Mouse (Mus musculus): ENCODE measurements around the gene Vmn1r35.
"Not testable (repeated sequence)": the region's sequence is repeated elsewhere in the genome, so short reads cannot be mapped to it uniquely, and the experiment has no call there.

The Vmn1r35 gene

DNA sequence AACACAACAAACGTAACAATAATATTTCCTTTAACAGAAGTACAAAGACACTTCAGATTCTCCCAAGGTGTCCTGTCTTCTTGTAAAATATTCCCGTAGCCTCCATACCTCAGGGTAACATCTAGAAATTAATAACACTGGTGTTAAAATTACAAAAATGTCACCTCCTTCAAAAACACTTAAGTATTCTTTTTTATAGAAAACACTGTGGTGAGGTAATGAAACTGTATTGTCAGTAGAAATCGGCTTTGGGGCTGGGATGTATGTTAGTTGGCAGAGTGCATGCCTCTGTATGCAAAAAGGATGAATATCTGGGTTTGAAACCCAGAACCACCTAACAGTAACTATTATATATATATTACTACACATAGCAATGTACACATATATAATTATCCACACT, at the start of gene Vmn1r35:
Gene Vmn1r35, minus strand, starts transcription at position 101 of the 400 bp plus-strand sequence.
- DNase-seq (ENCODE audit: low spot score in 2 of 2): no peak

DNA sequence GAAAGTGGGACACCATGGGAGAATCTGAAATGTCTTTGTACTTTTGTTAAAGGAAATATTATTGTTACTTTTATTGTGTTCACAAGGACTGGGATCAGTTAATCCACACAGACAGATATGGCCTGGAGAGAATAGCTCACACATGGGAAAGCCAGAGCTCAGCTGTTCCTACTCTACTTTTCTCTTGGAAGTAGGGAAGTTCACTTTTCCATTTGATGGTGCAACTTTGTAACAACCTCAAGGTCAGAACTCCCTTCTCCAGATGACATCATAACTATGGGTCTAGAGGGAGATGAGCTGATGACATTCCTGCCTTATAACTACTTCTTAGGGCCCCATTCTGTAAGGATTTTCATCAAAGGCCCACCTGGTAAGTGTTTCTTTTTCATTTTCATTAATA, 43.4 kb upstream of the Vmn1r35 start, which contains the start of gene Vmn1r37:
Gene Vmn1r37, plus strand, starts transcription at position 301 of the 400 bp plus-strand sequence.
- not testable (repeated sequence) for DNase-seq (ENCODE audit: low spot score in 2 of 2)

DNA sequence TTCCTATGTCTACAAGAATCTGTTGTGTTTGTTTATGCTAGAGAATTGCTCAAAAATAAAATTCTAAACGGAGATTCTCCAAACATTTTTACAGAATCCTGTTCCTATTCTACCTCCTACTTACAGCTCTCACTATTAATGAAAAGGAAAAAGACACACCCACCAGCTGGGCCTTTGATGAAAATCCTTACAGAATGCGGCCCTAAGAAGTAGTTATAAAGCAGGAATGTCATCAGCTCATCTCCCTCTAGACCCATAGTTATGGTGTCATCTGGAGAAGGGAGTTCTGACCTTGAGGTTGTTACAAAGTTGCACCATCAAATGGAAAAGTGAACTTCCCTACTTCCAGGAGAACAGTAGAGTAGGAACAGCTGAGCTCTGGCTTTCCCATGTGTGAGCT, 33.4 kb upstream of the Vmn1r35 start, which contains the start of gene Vmn1r36:
Gene Vmn1r36, minus strand, starts transcription at position 101 of the 400 bp plus-strand sequence.
- not testable (repeated sequence) for DNase-seq (ENCODE audit: low spot score in 2 of 2)

DNA sequence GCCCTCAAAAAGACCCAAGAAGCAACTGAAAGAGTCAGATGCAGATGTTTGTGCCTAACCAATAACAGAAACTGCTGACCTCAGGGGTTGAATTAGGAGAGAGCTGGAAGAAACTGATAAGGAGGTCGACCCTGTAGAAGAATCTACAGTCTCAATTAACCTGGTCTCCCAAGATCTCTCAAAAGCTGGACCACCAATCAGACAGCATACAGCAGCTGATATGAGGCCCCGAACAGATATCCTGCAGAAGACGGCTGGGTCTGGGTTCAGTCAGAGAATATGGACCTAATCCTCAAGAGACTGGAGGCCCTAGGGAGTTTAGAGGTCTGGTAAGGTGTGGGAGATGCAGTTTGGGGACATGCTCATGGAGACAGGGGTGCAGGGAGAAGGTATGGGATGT, 28.1 kb upstream of the Vmn1r35 start:
- DNase-seq (ENCODE audit: low spot score in 2 of 2): no peak

DNA sequence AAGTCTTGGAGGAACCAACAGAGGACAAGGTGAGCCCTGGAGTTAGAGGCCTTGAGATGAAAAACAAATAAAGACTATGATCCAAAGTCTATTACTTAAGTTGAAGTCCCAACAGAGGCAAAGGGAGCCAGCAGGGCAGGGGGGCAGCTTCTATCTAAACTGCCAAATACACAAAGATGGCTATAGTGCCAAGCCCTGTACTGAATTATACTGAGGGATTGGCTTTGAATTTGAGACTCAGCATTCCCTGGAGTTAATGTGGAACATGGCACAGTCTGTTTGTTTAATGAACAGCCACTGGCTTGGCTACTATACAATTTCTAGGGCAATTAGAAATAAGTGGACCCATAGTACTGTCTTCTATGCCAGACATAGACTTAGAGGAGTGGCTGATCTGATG, 23.2 kb upstream of the Vmn1r35 start:
- no peak for DNase-seq (ENCODE audit: low spot score in 2 of 2)

DNA sequence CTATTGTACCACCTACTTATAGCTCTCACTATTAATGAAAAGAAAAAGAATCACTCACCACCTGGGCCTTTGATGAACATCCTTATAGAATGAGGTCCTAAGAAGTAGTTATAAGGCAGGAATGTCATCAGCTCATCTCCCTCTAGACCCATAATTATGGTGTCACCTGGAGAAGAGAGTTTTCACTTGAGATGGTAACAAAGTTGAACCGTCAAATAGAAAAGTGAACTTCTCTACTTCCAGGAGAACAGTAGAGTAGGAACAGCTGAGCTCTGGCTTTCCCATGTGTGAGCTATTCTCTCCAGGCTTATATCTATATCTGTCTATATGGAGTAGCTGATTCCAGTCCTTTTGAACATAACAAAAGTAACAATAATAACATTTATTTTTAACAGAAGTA, 41.9 kb downstream of the Vmn1r35 start, which contains the start of gene Vmn1r34:
Gene Vmn1r34, minus strand, starts transcription at position 101 of the 400 bp plus-strand sequence.
- DNase-seq (ENCODE audit: low spot score in 2 of 2): no peak

Data from natural killer cell, adult 2 months (primary cell).